Mouse (Mus musculus) neural tube, embryonic 10.5 days (tissue): Measurements from ENCODE around the gene Trappc6a.

Source experiments
- DNase-seq: peaks from one replicate; pipeline ENCODE4 v3.0.0-alpha.2; 2017; ENCODE audit warnings: low spot score; ENCODE audit errors: extremely low spot score

Trappc6a gene

DNA sequence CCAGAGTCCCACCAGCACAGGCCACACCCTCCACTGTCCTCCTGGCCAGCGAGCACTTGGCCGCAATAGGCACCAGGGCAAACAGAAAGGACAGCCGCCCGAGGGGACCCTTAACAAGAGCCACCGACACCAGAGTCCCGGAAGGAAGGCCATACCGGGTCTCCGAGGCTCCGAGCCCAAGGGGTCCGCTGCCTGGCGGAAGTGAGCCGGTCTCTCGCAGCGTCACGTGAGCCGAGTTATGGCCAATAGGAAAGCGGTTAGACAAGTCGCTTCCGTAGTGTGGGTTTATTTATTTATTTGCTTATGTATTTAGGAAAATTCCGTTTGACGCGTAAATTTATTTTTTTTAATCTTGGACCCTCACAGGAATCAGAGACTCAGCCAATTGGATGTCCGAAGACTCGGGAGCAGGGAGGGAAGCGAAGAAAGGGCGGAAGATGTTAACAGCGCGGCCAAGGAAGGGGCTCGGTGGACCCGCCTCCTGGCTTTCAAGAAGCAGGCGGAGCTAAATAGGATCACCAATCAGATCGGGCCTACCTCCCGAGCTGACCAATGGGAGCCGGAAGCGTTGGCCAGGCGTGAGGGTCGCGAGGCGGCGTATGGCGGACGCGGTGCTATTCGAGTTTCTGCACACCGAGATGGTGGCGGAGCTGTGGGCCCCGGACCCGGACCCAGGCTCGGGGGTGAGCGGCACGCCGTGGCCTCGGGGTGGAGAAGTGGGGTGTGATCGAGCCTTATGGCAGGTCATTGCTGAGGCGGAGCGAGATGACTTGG lies at the start of gene Trappc6a, which contains the start of gene Bloc1s3:
Gene Trappc6a, plus strand, starts transcription at position 246 of the 774 bp plus-strand sequence.
Gene Bloc1s3, minus strand, starts transcription at position 218 of the 774 bp plus-strand sequence.
- peak; percentile 92 for DNase-seq

DNA sequence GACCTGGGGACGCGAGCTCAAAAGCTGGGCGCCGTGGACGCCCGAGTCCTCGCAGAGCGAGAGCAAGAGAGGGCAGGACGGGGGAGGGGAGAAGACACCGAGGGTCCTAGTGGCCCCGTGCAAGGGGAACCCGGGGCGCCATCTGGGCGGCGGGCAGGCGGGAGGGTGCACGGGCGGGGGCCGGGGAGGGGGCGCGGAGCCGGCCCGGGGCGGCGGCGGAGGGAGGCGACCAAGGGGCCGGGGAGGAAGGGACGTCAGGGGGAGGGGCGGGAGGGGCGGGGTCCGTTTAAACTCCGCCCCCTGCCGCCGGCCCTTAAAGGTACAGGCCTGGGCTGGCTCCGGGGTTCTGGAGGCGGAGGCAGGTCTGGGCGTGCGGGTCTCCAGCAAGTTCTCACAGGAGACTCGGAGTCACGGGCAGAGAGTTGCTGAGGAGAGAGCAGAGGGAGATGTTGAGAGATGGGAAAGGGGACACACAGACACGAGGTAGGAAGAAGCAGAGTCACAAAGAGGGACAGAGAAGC lies 49.5 kb upstream of the Trappc6a start, which contains the start of gene Mark4:
Gene Mark4, minus strand, starts transcription at position 231 of the 521 bp plus-strand sequence.
- DNase-seq: peak; percentile 89

DNA sequence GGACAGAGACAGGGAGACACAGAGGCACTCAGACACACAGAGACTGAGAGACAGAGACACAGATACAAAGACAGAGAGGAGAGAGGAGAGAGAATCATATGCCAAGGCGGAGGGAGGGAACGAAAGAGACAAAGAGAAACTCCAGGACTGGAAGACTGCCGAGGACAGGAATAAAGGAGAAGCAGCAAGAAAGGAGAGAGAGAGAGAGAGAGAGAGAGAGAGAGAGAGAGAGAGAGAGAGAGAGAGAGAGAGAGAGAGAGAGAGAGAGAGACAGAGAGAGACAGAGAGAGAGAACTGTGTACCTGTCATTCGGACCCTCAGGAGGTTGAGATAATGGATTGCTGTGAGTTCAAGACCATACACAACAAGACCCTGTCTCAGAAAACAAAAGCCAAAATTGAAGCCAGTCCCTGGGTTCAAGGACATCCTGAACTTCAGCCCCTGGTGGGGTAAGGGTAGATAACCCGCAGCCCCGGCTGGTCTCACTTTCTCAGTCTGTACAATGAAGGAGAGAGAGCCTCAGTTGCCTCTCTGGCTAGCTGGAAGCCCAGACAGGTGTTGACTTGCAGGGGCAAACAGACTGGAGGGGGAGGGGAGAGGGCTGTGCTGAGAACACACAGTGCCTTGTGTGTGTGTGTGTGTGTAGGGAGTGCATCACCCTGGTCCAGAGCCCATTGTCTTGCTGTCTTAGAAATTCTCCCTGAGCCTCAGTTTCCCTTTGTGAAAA lies 48.9 kb upstream of the Trappc6a start:
- no peak for DNase-seq

DNA sequence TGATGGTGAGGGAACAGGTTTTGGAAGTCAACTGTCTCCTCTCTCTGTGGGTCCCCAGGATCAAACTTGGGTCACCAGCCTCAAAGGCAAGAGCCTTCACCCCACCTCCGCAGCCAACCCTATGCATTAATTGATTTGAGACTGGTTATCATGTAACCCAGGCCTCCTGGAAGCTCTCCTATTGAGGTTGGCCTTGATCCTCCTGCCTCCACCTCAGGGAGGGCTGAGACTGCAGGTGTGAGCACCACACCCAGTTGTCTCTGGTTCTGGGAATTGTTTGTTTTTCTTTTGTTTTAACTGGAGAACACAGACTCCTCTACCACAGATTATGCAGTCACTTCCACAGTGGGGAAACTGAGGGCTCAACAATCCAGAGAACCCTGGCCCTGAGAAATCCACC lies 47.7 kb upstream of the Trappc6a start:
- DNase-seq: no peak

DNA sequence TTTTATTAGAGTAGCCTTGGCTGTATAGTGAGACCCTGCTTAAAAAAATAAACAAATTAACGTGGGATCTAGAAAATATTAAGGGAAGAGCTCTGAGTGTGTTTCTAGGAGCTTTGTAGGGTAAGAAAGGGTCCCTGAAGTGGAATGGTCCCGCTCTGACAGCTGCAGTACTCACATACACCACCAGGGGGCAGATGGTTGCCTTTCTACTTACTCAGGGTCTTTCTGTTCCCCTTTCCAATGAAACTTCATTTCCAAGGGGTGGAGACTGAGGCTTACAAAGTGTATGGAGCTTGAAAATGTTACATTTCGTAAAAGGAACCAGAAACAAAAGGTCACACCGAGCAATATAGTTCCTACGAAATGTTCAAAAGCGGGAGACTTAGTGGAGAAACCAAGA lies 46.7 kb upstream of the Trappc6a start:
- DNase-seq: peak; percentile 88

DNA sequence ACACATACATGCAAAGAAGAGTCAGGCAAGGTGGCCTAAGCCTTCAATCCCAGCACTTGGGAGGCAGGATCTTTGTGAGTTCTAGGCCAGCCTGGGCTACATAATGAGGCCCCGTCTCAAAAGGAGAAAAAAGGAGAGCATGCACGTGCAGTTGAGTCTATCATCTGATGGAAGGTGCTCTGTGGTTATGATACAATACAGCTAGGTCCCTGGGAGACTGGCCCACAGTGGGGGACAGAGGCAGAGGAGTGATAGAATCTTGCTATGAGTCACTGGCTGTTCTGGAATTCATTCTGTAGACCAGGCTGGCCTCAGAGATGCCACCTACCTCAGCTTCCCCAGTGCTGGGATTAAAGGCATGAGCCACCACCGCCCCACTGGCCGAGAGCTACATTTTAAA lies 45.8 kb upstream of the Trappc6a start:
- DNase-seq: no peak

DNA sequence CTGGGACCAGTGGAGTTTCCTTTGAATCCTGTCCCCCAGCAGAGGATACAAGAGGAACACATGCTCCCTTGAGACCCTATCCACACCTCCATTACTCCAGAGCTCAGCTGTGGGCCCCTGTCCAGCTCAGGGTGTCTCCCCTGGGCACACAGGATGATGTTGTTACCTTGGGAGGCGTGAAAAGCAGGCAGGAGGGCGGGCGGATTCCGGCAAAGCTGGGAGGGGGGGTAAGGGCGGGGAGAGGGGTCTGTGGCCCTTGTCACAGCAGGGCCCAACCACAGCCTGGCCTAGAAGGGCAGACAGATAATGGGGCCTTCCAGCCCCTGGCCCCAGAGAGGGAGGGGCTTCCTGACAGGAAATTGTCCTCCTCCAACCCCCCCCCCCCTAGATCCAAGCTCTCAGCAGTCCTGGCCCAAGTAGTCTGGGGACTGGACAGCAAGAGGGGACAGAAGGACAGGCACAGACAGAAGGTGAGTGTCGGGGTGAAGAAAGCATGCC lies 45.3 kb upstream of the Trappc6a start, which contains the start of gene Exoc3l2:
Gene Exoc3l2, plus strand, starts transcription at position 448 of the 498 bp plus-strand sequence.
- no peak for DNase-seq

DNA sequence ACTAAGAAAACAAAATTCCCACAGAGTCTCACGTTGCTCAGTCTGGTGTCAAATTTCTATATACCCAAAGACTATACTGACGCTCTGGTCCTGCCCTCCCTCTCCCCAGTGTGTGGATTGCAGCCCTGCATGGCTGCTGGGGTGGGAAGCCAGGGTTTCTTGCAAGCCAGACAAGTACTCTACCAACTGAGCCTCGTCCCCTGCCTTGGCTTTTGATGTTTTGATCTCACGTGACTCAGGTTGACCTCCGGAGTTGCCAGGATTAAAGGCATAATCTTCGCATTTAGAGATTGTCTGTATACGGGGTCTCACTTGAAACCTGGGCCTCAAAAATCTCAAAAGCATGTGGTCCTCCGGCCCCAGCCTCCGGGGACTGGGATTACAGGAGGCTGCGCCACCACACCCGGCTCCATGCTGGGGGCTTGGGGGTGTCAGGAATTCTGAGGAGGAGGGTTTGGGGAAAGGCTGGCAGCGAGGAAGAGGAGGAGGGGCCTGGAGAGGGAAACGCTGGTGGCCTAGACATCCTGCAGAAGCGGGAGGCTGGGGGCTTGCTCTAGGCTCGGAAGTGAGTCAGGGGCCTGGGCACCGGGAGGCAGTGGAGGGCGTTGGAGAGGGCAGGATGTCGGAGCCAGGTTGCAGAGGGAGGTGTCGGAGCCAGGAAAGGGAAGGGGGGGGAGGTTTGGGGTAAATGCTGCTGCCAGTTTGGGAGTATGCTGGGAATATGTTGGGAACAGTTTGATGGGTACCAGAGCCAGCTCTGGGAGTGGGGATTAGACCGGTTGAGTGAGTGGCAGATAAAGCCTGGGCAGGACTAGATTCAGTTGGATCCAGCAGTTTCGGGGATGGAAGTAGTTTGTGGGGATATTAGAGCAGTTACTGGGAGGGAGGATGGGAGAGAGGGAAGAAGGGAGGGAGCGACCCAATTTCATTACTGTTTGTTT lies 43.6 kb upstream of the Trappc6a start:
- DNase-seq: no peak

DNA sequence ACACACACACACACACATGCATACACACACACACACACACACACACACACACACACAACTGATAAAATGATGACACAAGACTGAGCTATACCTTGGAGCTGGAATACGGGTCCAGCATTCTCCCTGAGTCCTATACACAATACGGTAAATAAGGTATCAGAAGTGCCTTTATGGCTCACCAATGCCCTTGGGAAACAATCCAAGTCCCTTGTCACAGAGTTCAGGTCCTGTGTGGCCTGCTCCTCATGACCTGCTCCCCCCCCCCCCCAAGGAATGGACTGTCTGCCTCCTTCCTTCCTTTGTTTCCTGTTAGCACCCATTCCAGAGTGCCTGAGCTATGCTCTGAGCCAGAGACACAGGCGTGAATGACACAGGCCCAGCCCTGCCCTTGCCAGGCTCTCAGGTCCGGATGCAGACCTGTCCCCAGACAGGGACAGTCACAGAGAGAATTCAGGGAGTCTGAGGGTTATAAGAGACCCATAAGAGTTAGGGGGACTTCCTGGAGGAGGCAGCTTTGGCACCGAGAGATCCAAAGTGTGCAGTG lies 41.5 kb upstream of the Trappc6a start:
- no peak for DNase-seq

DNA sequence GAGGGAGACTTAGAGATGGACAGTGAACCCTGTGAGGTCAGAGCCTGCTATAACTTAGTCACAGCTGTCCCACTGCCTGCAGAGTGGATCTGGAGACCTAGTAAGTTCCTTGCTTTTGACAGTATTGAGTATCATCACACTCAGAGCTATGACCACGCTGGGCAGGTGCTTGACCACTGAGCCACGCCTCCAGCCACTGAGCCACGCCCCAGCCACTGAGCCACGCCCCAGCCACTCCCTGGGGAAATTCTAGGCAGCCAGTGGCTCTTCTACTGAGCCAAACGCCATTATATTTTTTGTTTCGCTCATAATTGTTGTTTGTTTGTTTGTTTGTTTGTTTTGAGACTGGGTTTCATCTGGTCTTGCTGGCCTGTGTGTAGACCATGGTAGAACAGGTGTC lies 40.6 kb upstream of the Trappc6a start:
- no peak for DNase-seq

DNA sequence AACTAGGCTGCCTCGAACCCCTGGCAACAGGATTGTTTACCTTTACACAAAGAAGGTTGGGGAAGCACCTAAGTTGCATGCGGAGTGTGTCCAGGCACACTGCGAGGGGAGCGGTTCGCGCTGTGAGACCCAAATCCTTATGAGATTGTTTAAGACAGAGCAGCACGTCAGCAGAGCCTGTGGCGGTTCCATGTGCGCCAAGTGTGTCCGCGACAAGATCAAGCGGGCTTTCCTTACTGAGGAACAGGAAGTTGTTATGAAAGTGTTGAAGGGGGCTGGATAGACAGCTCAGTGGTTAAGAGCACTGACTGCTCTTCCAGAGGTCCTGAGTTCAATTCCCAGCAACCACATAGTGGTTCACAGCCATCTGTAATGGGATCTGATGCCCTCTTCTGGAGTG lies 39.9 kb upstream of the Trappc6a start:
- no peak for DNase-seq

DNA sequence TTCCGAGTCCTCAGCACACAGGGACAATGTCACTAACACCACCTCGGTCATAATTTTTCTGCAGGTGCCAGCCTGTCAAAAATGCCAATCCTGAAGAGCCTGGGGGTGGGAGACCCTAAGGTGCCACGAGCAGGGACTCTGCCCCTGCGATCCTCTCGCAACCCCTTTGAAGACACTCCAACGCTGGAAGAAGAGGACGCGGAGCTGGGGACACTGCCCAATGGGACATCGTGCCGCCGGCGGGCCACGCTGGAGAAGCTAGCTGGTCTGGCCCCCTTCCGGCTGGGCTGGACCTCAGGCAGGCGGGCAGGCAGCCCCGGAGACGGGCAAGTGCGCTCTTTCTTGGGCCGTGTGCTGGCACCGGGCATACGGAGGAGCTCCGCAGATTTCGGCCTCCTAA lies 38.8 kb upstream of the Trappc6a start:
- DNase-seq: no peak

DNA sequence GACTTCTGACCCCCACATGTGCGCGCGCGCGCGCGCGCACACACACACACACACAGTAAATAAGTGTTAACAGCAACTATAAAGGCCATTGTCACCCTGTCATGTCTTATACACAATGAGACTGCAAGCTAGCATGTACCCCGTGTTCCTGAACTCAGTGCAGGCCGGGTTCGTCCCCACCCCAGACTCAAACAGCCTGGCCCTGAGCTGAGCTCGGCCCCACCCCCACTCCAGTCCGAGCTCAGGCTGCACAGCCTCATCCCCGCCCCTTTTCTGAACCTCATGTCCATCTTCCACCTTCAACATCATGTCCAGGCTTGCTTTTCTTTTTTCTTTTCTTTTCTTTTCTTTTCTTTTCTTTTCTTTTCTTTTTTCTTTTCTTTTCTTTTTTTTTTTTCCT lies 37.9 kb upstream of the Trappc6a start:
- no peak for DNase-seq

DNA sequence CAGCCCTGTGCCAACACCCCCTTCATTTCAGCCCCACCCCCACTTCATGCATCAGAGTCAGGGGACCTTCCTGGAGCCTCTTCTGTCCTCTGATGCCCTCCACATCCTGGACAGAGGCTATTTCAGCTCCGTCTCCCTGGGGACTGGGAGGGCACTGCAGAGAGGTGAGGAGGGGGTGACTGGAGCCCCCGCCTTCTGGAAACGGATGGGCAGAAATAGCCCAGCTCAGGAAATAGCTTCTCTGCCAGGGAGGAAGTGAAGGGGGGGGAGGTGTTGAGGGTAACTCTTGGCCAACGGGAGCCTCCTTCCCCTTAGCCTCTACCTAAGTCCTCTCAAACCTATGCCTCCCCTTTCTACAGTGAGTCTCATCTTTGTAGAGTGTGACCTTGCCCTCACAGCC lies 35.8 kb upstream of the Trappc6a start:
- no peak for DNase-seq

DNA sequence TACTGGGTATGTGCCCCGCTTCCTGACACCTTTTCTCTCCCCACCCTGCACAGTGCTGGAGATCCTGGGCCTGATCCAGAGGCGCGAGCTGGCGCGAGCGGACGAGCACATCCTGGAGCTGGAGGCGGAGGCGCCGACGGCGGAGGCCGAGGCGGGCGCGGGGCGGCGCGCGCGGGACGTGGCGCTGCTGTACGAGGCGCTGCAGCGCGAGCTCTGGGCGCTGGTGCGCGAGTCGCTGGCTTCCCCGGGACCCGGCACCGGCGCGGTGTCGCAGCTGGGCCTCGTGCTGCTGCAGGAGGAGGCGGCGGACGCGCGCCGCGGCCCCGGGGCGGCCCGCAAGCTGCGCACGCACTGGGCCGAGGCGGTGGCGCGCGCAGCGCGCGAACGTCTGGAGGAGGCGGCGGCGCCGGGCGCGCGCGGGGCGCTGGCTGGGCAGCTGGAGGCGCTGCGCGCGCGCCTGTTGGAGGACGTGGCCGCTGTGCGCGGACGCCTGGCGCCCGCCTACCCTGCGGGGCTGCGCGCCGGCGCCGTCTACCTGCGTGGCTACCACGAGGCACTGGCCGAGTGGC lies 34.2 kb upstream of the Trappc6a start:
- DNase-seq: peak; percentile 77

DNA sequence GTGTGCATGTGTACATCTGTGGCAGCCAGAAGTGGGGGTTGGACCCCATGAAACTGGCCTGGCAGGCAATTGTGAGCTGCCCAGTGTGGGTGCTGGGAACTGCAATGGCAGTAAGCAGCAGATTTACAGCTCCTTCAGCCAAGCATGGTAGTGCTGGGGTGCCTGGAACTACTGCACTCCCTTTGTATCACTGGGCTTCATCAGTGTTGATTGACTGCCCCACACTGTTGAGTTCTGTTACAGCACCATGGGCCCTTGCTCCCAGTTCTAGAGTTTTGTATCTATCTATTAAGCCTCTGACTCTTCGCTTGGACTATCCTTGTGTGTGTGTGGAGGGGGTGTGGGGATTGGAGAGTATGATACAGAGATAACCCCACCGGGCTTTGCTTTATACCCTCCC lies 31.1 kb upstream of the Trappc6a start:
- DNase-seq: no peak

DNA sequence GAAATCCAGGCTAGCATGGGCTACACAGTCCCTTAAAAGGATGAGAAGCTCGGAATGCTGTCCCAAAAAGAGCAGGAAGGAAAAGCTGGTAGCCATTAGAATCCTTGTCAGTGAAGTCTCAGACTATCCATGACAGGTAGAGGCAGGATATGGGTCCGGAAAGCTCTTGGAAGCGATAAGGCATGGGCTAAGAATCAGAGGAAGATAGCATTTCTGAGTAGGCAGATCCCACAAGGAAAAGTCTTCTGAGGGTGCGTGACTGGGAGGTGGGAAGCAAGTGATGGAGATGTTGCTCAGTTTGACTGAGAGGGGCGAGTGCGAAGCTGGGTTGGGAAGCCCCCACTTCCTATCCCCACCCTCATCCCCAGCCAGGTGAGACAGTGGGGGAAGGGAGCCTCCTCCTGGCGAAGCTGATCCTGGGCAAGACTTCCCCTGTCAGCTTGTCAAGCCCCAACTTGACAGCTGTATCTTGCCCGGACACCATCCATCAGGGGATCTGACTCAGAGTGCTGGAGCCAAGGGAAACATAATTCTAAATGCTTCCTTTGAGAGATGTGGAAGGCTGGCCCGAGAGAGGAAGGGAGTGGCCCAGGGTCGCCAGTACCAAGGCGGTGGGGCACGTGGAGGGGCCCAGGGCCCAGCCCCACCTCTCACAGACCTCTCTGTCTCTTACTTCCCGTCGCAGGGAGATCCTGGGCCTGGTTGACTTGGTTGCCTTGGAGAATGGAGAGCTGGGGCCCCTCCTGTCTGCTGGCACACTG lies 30.4 kb upstream of the Trappc6a start:
- DNase-seq: no peak

DNA sequence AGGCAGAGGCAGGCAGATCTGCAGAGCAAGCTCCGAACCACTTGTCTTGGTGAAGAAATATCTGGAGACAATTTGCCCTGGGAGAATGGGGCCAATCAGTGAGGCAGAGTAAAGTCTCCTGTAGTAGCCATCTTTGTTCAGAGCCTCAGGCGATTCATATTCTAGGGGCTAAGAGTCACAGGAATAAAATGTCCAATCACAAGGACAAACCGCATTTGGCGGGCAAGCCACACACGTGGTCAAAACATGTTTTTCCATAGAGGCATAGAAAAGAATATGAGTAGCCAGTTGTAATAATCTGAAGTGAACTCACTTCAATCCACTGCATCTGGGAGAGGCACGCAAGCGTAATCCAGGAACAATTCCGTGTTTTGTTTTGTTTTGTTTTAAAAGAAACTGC lies 24.9 kb upstream of the Trappc6a start:
- DNase-seq: no peak

DNA sequence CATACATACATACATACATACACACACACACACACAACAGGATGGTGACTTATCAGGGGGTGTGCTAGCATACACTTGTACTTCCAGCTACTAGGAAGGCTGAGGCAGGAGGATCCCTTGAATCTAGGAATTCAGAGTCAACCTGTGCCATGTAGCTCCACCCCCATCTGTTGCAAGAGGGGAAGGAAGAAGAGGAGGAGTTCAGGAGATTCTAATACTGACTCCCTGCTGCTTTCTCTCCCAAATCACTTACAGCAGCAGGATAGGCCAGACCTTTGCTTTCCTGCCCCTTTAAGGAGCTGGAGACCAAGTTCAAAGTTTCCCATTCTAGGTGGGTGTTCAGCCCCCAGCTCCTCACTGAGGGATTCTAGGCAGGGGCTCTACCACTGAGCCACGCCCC lies 22.7 kb upstream of the Trappc6a start:
- no peak for DNase-seq

DNA sequence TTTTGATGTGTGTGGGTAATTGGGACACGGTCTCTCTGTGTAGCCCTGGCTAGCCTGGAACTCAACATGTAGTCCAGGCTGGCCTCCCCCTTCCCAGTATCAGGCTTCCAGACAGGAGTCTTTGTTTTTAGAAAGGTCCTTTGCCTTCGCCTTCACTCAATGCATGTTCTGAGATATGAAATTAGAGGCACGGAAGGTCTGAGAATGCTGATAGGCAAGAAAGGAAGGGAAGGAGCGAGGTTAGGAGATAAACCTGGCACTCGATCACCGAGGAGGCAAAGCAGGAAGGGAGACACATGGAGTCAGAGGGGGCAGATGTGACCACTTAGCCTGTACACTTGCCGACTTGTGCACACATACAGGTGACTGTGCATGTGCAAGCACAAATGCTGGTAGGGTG lies 21.6 kb upstream of the Trappc6a start:
- no peak for DNase-seq
